Mouse (Mus musculus) layer of hippocampus, adult 2 months (tissue): Measurements from ENCODE around the gene Ap1m2. TPM values are rescaled to one million over a fixed set of nuclear protein-coding genes. Genes with fewer than 3 reads are reported as not detected.

ENCODE experiments used
- DNase-seq, 2 experiments: peaks; one replicate each; pipeline ENCODE4 v3.0.0; 2022; ENCODE audit warnings: low spot score in 2 of 2
- H3K27ac ChIP-seq: fragments of 200-600 bp; 2 replicates; pipeline ENCODE4 v1.8.1; 2022
- H3K4me3 ChIP-seq: fragments of 200-600 bp; 2 replicates; pipeline ENCODE4 v1.8.1; 2022; ENCODE audit warnings: mild to moderate bottlenecking
- CTCF ChIP-seq: fragments of 200-600 bp; conservative IDR thresholded peaks from 2 replicates; pipeline ENCODE4 v1.8.1; 2022; ENCODE audit warnings: antibody characterized with exemption, mild to moderate bottlenecking, moderate library complexity
- total RNA-seq, 2 experiments: library from RNA; stranded (reverse); gene quantifications; 2 replicates each; pipeline ENCODE4 v1.2.3; 2021

Ap1m2 gene
- total RNA-seq, 2 experiments from 2014 or later = 0.41 to 0.76 TPM

GRCm38 (mm10) chr9:21291022-21291787, 20.9 kb downstream of the Ap1m2 start, which contains the start of gene Cdkn2d:
TSS of gene Cdkn2d (minus strand) at chr9:21291407.
- peak within 1 kb of the TSS; percentile 94 for H3K4me3 ChIP-seq
- DNase-seq = peak; percentile 98 to 100
- H3K27ac ChIP-seq = peak within 1 kb of the TSS; percentile 95
- TF ChIP-seq CTCF = peak; percentile 65

- TF ChIP-seq CTCF = no peak
- peak overlapping the region; percentile 95 for H3K27ac ChIP-seq
- peak overlapping the region; percentile 94 for H3K4me3 ChIP-seq
- DNase-seq = peak; percentile 42 to 52
These were observed 21.5 kb downstream of the Ap1m2 start for GRCm38 (mm10) chr9:21290589-21290988.

- no peak for TF ChIP-seq CTCF
- DNase-seq = no peak
- Histone ChIP-seq H3K4me3 (no peak overlapping the region; the same call in 1 of the 2 replicates), H3K27ac (peak overlapping the region; percentile 95; the same call in 1 of the 2 replicates)
These were observed 22.8 kb downstream of the Ap1m2 start for GRCm38 (mm10) chr9:21289337-21289671.

GRCm38 (mm10) chr9:21288404-21289336, 23.5 kb downstream of the Ap1m2 start:
- peak overlapping the region; percentile 93 for H3K27ac ChIP-seq

GRCm38 (mm10) chr9:21287571-21288402, 24.4 kb downstream of the Ap1m2 start, which contains the start of gene Kri1:
TSS of gene Kri1 (minus strand) at chr9:21287969.
- peak; percentile 97 for DNase-seq
- Histone ChIP-seq H3K27ac (peak within 1 kb of the TSS; percentile 93), H3K4me3 (peak within 1 kb of the TSS; percentile 71)
- TF ChIP-seq CTCF = peak; percentile 27; the same call in 1 of the 2 replicates

More at GRCm38 (mm10) chr9:21288404-21289336, 23.5 kb downstream of the Ap1m2 start:
- DNase-seq = no peak
- TF ChIP-seq CTCF = no peak
- H3K4me3 ChIP-seq = peak overlapping the region; percentile 71

GRCm38 (mm10) chr9:21286753-21287152, 25.4 kb downstream of the Ap1m2 start:
- no peak for TF ChIP-seq CTCF
- H3K27ac ChIP-seq = peak overlapping the region; percentile 93
- DNase-seq = no peak
- H3K4me3 ChIP-seq = peak overlapping the region; percentile 71

- H3K27ac ChIP-seq = no peak overlapping the region
- H3K4me3 ChIP-seq = no peak overlapping the region
- DNase-seq = no peak
- no peak for TF ChIP-seq CTCF
These were observed 28.1 kb downstream of the Ap1m2 start for GRCm38 (mm10) chr9:21283994-21284393.

GRCm38 (mm10) chr9:21283591-21283990, 28.5 kb downstream of the Ap1m2 start:
- no peak for DNase-seq
- TF ChIP-seq CTCF = peak; percentile 42
- no peak overlapping the region for H3K4me3 ChIP-seq
- H3K27ac ChIP-seq = no peak overlapping the region

- H3K27ac ChIP-seq = no peak overlapping the region
- H3K4me3 ChIP-seq = no peak overlapping the region
- DNase-seq = no peak
- no peak for TF ChIP-seq CTCF
These were observed 34.4 kb downstream of the Ap1m2 start for GRCm38 (mm10) chr9:21277776-21278175.

- Histone ChIP-seq H3K27ac (no peak overlapping the region), H3K4me3 (no peak overlapping the region)
- no peak for DNase-seq
- TF ChIP-seq CTCF = no peak
These were observed 35.8 kb downstream of the Ap1m2 start for GRCm38 (mm10) chr9:21276307-21276706.

- DNase-seq = no peak
- Histone ChIP-seq H3K4me3 (no peak overlapping the region), H3K27ac (no peak overlapping the region)
- no peak for TF ChIP-seq CTCF
These were observed 36.4 kb downstream of the Ap1m2 start for GRCm38 (mm10) chr9:21275727-21276126.

GRCm38 (mm10) chr9:21275013-21275710, 37.0 kb downstream of the Ap1m2 start:
- DNase-seq = no peak
- H3K27ac ChIP-seq = no peak overlapping the region
- no peak for TF ChIP-seq CTCF
- H3K4me3 ChIP-seq = no peak overlapping the region
